Mouse (Mus musculus) G1E (cell line): ENCODE data around the gene Etfa.

Source experiments
- CTCF ChIP-seq: IDR thresholded peaks from 2 replicates; pipeline ENCODE4 v1.5.1; 2012; ENCODE audit warnings: low read depth, low read length, inconsistent platforms, mixed read lengths
- GATA1 ChIP-seq: IDR thresholded peaks from 2 replicates; pipeline ENCODE4 v1.6.1; 2012; ENCODE audit warnings: borderline replicate concordance, low read length, inconsistent platforms, mixed read lengths
- TAL1 ChIP-seq: conservative IDR thresholded peaks from 2 replicates; pipeline ENCODE4 v1.6.1; 2012; ENCODE audit warnings: low read depth, low read length, inconsistent platforms, mixed read lengths

DNA sequence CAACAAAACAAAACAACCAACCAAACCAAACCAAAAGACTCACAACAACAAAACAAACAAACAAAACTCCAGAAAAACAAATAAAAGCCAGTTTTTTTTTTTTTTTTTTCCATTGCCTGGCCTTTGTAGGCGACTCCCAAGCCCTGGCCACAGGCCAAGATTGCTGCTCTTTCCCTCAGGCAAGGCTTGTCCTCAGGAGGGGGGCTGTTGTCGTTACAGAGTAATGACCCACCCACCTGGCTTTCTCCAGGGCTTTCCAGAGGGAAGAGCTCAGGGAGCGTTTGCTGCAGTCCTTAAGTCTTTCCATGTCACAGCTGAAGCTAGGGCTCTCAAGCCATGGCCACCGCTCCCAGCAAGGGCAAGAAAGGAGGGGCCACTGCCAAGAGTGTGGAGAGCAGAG is 26.3 kb upstream of the Etfa start, which contains the start of gene Isl2:
- TF ChIP-seq CTCF (no peak), GATA1 (no peak), TAL1 (no peak)
